Mouse (Mus musculus): ENCODE measurements around the gene Rnf4.

Gene Rnf4

GRCm38 (mm10) chr5:34336097-34336774, at the start of gene Rnf4:
Gene Rnf4 (plus strand): TSS chr5:34336289.
- peak; percentile 97 for DNase-seq (ENCODE audit: low spot score in 2 of 2)

DNA sequence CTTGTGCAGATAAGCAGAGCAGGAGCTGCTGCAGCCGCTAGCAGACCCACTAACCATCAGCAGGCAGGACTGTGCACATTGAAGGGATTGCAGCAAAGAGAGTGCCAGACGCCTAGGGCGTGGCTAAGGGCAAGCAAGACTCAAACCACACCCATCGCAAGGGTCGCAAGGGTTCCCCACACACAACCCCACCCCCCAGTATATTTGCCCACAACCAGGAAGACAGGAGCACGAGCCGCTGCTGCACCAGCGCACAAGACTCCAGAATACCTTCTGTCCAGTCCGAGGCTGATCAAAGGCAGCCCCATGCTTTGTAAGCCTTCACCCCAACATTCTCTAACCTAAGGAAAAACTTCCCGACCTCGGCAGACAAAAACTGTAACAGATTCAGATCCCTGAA, 49.6 kb upstream of the Rnf4 start:
- no peak for DNase-seq (ENCODE audit: low spot score in 2 of 2)

DNA sequence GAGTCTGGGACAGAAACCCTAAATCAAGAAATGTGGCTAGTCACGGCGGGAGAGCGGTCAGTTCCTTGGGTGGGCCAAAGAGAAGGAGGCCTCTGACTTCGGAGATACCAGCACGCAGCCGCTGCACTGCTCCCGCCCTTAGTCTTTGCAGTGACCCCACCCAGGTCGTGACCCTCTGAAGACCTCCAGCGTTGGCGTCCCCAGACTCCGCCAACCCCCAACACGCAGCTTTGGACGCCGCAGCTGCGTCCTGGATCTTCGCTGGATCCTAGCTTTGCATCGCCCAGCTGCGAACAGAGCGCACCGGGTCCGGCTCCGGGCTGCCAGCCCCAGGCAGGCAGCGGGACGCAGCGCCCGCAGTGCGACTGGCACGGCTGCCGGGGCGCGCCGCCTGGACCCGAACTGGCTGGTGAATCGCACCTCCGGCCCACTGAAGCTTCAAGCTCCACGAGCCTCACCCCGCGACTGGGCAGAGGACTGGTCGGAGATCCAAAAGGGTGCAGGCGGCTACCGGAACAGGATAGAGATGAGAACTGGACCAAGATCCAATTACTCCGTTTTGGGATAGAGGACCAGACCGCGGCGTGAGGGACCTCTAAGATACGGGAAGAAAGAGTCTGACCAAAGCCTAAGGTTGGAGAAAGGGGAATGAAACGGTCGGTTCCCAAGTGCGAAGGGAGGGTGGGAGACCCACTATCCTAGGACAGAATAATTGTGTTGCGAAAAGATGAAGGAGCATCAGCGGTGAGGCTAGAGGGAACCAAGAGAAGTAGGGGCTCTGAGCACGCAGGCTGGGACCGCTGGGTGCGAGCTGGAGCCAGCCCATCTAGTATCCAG, 48.9 kb upstream of the Rnf4 start:
- DNase-seq (ENCODE audit: low spot score in 2 of 2), result no peak

DNA sequence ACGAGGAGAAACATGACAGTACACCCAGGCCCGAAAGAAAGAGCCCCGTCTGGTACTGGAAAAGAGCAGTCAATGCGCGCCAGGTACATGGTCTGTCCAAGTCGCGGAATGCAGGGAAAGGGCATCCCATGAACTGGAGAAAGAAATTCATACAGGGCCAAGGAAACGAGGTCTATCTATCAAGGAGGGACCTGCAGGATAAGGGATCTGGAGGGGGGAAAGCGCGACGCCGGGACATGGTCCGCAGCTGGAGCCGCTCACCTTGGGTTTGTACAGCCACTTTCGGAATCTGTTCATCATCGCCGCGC, 48.3 kb upstream of the Rnf4 start:
- no peak for DNase-seq (ENCODE audit: low spot score in 2 of 2)

- DNase-seq (ENCODE audit: low spot score in 2 of 2), result peak; percentile 93 to 94
Observed at GRCm38 (mm10) chr5:34288154-34288716, 47.9 kb upstream of the Rnf4 start, which contains the start of the genes Zfyve28 and Cfap99. Gene Zfyve28 (minus strand): TSS chr5:34288449. Gene Cfap99 (plus strand): TSS chr5:34288600.

GRCm38 (mm10) chr5:34289286-34289685, 46.8 kb upstream of the Rnf4 start:
- DNase-seq (ENCODE audit: low spot score in 2 of 2), result no peak

- DNase-seq (ENCODE audit: low spot score in 2 of 2), result no peak
Observed at GRCm38 (mm10) chr5:34293363-34293762, 42.7 kb upstream of the Rnf4 start.

GRCm38 (mm10) chr5:34294696-34295095, 41.4 kb upstream of the Rnf4 start:
- no peak for DNase-seq (ENCODE audit: low spot score in 2 of 2)

GRCm38 (mm10) chr5:34295141-34295540, 40.9 kb upstream of the Rnf4 start:
- no peak for DNase-seq (ENCODE audit: low spot score in 2 of 2)

DNA sequence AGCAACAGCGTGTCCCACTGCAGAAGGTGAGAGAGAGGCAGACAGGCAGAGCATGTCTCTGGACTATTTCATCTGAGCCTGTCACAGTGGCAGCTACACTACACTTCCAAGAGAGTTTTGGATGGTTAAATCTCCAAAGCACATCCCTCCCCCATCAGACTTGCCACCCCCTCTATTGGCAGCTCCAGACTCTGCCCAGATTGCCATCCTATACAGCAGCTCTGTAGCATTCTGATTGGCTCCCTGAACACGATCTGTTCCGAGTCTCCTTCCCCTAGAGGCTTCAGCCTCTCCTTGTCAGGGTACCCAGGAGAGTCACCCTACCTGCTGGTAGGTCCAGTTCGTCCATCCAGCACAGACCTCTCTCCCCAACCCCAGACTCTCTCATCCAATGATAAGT, 38.0 kb upstream of the Rnf4 start:
- no peak for DNase-seq (ENCODE audit: low spot score in 2 of 2)

DNA sequence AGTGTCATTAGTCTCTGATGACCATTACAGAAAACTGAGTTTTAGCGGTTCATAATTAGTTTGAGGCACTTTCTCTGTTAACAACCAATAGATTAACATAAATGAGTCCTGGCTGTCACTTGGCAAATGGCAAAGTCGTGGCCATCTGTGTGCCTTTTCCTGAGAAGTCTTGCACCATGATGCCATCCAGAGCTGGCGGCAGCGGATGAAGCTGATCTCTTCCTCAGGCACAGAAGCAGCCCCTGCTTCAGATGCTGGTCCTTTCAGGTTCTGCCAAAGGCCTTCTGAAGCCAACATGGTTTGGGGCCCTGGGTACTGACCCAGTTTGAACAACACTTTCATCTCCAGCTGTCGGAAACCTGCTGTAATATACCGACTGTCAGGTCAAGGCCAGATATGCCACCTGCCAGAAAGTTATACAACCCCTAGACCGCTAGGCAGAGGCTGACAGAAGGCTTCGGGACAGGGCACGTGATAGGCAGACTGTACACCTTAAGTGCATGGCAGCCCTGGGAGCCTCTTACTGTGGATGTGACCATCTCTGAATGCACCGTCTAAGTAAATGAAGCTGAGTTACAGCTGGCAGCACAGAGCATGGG, 37.1 kb upstream of the Rnf4 start:
- no peak for DNase-seq (ENCODE audit: low spot score in 2 of 2)

GRCm38 (mm10) chr5:34302377-34302776, 33.7 kb upstream of the Rnf4 start:
- DNase-seq (ENCODE audit: low spot score in 2 of 2), result no peak

DNA sequence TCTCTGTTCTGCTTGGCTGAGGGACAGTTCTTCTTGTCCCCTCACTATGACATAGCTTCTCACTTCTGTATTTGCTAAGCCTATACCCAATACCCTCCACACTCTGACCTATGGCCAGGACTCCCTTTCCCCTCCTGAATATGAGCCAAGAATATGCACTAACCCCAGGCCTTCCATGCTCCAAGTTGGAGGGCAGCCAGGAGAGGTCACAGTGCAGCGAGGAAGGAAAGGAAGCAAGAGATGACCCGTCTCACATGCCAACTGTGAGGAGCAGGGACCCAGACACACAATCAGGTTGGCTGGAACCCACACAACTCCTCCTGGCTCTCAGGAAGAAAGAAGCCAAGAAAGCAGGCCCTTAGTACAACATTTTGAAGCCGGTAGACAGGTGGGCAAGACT, 27.1 kb upstream of the Rnf4 start:
- no peak for DNase-seq (ENCODE audit: low spot score in 2 of 2)

- DNase-seq (ENCODE audit: low spot score in 2 of 2), result no peak
Observed at GRCm38 (mm10) chr5:34319491-34320034, 16.5 kb upstream of the Rnf4 start.

GRCm38 (mm10) chr5:34321236-34321635, 14.9 kb upstream of the Rnf4 start:
- DNase-seq (ENCODE audit: low spot score in 2 of 2), result no peak

GRCm38 (mm10) chr5:34325286-34325685, 10.8 kb upstream of the Rnf4 start:
- no peak for DNase-seq (ENCODE audit: low spot score in 2 of 2)

DNA sequence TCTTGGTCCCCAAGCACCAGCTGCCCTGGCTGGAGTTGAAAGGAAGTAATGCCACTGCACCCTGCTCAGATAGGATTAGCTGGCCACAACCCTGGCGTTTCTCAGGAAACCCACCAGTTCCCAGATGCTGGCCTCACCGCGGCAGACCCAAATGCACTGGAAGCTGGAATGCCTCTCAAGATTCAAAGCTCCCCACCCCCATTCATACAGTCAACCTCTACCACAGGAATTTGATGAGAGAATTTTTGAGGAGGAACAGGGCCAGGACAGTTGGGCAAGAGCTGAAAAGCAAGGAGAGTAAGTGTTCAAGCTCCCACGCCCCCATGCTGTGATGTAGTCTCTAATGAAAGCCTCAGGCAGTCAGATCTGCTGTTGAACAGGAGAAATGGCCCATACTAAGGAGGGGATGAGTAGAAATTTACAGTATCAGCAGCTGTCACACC, 9.8 kb upstream of the Rnf4 start:
- no peak for DNase-seq (ENCODE audit: low spot score in 2 of 2)

DNA sequence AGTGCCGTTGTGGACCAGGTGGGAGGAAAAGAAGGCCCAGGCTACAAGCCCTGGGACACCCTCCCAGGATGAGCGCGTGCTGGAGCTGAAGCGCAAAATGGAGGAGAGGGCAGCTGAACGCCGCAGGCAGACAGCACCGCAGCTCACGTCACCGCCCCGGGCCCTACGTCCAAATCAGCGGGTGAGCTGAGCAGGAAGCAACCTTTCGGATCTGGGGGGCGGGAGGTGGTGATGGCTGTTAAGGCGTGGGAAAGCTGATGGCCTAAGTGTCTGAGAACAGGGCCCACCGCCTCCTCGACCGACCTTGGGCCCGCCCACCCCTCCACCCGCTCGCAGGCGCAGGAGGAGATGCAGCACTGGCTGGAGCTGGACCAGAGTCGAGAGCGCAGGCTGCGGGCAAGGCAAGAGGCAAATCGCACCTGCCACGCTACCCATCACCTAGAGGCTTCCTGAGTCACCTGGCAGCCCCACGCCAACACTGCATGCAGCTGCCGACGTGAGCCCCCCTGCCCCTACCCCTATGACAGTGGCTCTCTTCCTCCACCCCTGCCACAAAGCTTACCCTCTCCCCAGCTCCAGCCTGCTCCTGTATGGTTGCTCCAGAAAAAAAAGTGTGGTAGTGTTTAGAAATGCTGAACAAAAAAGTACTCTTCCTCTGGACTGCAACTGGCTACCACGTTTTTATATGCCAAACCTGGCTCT, 9.1 kb upstream of the Rnf4 start:
- no peak for DNase-seq (ENCODE audit: low spot score in 2 of 2)

- DNase-seq (ENCODE audit: low spot score in 2 of 2), result no peak
Observed at GRCm38 (mm10) chr5:34330136-34330535, 6.0 kb upstream of the Rnf4 start.

DNA sequence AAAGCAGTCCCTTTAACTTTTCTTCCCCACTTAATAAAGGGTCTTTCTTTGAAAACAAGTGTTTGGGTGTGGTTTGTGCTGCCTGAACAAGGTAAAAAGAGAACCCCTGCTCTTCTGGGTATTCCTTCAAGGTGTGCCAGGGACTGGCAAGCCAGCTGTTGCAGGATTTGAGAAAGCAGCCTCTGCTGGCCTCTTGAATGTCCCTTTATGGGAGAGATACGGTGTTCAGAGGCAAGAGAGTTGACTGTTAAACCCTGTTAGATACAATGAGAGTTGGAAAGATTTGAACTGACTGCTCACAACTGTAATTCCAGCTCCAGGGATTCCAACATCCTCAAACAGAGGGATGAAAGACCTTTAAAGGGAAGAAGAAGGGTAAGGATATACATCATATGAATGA, 2.0 kb upstream of the Rnf4 start:
- no peak for DNase-seq (ENCODE audit: low spot score in 2 of 2)

- no peak for DNase-seq (ENCODE audit: low spot score in 2 of 2)
Observed at GRCm38 (mm10) chr5:34335539-34336096, 471 bp upstream of the Rnf4 start.
